Mouse (Mus musculus): ENCODE measurements around the gene Eif2b1. TPM values are rescaled to one million over a fixed set of nuclear protein-coding genes. Genes with fewer than 3 reads are reported as not detected.

Gene Eif2b1
- polyA plus RNA-seq (2015; fragmentation: Nextera tagmentation; extraction: Ambion mirVana) = 64.1 and 66.3 TPM in 2 replicates

DNA sequence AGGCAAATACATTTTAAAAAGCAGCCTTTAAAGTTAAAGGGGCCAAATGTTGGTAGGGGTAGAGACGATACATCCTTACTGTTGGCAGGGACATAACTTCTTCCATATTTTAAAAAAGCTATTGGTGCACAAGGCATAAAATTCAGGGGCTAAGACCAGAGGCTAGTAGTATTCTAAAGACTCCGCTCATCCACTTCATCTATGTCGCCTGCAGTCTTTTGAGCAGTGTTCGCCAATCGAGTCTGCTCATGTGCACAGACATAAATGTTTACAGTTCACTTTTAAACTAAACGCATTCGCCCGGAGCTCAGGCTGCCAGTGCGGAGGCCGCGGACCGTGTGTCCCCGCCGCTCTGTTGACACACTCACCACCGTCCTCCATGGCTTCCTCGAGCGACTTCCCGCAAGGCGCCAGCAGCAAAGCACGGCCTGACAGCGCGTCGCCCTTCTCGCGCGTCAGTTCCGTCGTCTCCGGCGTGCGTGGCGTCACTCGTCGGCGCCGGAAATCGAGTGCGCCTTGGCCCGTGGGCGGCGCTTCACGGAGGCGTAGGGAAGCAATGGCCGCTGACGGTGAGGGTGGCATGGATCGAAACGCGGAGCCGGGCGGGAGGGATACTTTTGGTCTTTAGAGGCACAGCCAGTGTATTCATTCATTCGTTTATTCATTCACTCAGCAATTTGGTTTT, at the start of gene Eif2b1, which contains the start of gene Gtf2h3:
TSS of gene Eif2b1 (minus strand) at position 499 of the 685 bp plus-strand sequence.
TSS of gene Gtf2h3 (plus strand) at position 508 of the 685 bp plus-strand sequence.
- Histone ChIP-seq H3K9ac (ENCODE audit: low read depth, low read length) (peak within 1 kb of the TSS; percentile 74), H3K4me1 (ENCODE audit: control insufficient read depth, insufficient read depth, low read depth, low read length) (peaks cover 18% of the 10 kb centered on the region)

DNA sequence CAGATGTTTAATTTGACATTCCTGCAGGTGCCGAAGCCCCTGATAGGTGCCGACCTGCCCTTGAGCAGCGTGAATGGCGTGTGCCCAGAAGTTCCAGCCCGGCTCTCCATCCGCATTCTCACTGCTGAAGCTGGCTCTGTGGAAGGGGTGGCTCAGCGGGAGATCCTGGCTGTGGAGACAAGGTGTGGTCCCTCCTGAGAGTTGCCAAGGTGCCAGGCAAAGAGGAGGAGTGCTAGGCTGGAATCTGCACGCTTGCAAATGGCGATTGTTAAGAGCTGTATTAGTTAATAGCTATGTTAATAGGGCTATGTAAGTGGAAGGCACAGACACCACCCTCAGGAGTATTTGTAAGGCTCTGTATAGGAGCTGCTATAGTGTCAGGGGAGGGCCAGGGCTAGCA, 45.4 kb upstream of the Eif2b1 start:
- no peak overlapping the region for H3K4me2 ChIP-seq (ENCODE audit: low read length)
- no peak overlapping the region for H3K4me3 ChIP-seq (ENCODE audit: low read length)
- H3K27me3 ChIP-seq (replicated peaks; ENCODE audit: control insufficient read depth, insufficient read depth, low read length) = no peaks in the 10 kb centered on the region
- H3K27ac ChIP-seq (ENCODE audit: low read depth, low read length) = no peak overlapping the region
- ATAC-seq = no peak
- WGBS = 90% methylated on average over 9 of the region's 9 CpGs
- no peaks in the 10 kb centered on the region for H3K9me3 ChIP-seq (ENCODE audit: control insufficient read depth, low read length)
- no peaks in the 10 kb centered on the region; the same call in 1 of the 2 replicates for H3K36me3 ChIP-seq (ENCODE audit: control insufficient read depth, insufficient read depth, low read length)
- no peak overlapping the region for H3K9ac ChIP-seq (ENCODE audit: low read depth, low read length)
- H3K4me1 ChIP-seq (ENCODE audit: control insufficient read depth, insufficient read depth, low read depth, low read length) = peaks cover 5% of the 10 kb centered on the region

More for the DNA sequence above, at the start of gene Eif2b1, which contains the start of gene Gtf2h3:
- peaks cover 19% of the 10 kb centered on the region for H3K36me3 ChIP-seq (ENCODE audit: control insufficient read depth, insufficient read depth, low read length)
- H3K27ac ChIP-seq (ENCODE audit: low read depth, low read length) = no peak within 1 kb of the TSS
- H3K9me3 ChIP-seq (ENCODE audit: control insufficient read depth, low read length) = no peaks in the 10 kb centered on the region
- WGBS = 1% methylated on average over 51 of the region's 51 CpGs
- H3K27me3 ChIP-seq (replicated peaks; ENCODE audit: control insufficient read depth, insufficient read depth, low read length) = no peaks in the 10 kb centered on the region
- H3K4me3 ChIP-seq (ENCODE audit: low read length) = peak within 1 kb of the TSS; percentile 72
- peak; percentile 94 for ATAC-seq
- H3K4me2 ChIP-seq (ENCODE audit: low read length) = peak within 1 kb of the TSS; percentile 85

DNA sequence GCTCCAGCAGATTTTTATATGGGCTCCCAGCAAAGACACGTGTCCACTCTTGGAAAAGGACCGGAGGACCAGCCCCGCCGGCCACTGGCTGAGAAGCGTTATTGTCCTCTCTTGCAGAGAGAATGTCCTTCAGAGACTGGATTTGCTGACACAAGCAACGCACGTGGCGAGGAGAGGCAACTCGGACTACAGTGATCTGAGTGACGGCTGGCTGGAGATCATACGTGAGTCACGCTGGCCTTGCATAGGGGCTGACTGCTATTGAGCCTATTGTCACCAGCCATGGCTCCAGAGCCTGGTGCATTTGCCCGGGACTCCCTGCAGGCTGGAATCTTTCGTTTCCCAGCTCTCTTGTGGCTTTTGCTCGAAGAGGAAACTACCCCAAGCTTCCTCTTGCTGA, 44.0 kb upstream of the Eif2b1 start:
- H3K4me3 ChIP-seq (ENCODE audit: low read length) = no peak overlapping the region
- peaks cover under 1% of the 10 kb centered on the region for H3K4me1 ChIP-seq (ENCODE audit: control insufficient read depth, insufficient read depth, low read depth, low read length)
- H3K36me3 ChIP-seq (ENCODE audit: control insufficient read depth, insufficient read depth, low read length) = no peaks in the 10 kb centered on the region; the same call in 1 of the 2 replicates
- no peaks in the 10 kb centered on the region for H3K9me3 ChIP-seq (ENCODE audit: control insufficient read depth, low read length)
- no peak overlapping the region for H3K9ac ChIP-seq (ENCODE audit: low read depth, low read length)
- WGBS = 92% methylated on average over 15 of the region's 15 CpGs
- no peaks in the 10 kb centered on the region for H3K27me3 ChIP-seq (replicated peaks; ENCODE audit: control insufficient read depth, insufficient read depth, low read length)
- ATAC-seq = no peak
- no peak overlapping the region for H3K27ac ChIP-seq (ENCODE audit: low read depth, low read length)
- H3K4me2 ChIP-seq (ENCODE audit: low read length) = no peak overlapping the region

DNA sequence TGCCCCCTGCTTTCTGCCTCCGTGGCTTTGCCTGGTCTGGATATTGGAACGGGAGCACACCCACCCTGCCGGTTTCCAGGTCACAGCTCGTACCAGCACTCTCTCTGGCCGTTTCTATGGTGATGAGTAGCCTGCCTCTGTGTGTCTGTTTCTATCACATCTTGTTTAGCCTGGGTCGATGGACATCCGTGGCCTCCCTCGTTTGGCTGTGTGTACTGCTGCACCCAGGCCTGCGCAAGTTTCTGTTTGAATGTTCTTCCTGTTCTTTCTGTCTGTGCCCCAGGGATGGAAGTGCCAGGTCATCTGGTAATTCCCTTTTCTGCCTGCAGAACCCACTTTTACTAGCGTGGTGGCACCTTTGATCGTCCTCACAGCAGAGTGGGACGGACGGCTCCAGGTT, 42.4 kb upstream of the Eif2b1 start:
- no peak overlapping the region for H3K27ac ChIP-seq (ENCODE audit: low read depth, low read length)
- no peak overlapping the region for H3K4me3 ChIP-seq (ENCODE audit: low read length)
- no peaks in the 10 kb centered on the region for H3K4me1 ChIP-seq (ENCODE audit: control insufficient read depth, insufficient read depth, low read depth, low read length)
- H3K36me3 ChIP-seq (ENCODE audit: control insufficient read depth, insufficient read depth, low read length) = no peaks in the 10 kb centered on the region; the same call in 1 of the 2 replicates
- WGBS = 67% methylated on average over 13 of the region's 13 CpGs
- H3K27me3 ChIP-seq (replicated peaks; ENCODE audit: control insufficient read depth, insufficient read depth, low read length) = no peaks in the 10 kb centered on the region
- H3K4me2 ChIP-seq (ENCODE audit: low read length) = no peak overlapping the region
- no peaks in the 10 kb centered on the region for H3K9me3 ChIP-seq (ENCODE audit: control insufficient read depth, low read length)
- ATAC-seq = no peak
- no peak overlapping the region for H3K9ac ChIP-seq (ENCODE audit: low read depth, low read length)

DNA sequence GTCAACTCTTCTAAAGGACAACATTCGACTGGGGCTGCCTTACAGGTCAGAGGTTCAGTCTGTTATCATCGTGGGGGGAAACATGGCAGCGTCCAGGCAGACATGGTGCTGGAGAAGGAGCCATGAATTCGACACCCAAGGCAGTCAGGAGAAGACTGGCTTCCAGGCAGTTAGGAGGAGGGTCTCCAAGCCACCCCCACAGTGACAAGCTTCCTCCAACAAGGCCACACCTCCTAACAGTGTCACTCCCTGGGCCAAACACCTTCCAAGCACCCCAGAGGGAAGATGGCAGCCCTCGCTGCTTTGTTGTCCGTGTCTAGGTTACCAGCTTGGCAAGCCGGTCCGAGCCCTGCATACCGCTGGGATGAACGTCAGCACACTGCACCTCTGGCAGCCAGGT, 39.8 kb upstream of the Eif2b1 start:
- Histone ChIP-seq H3K4me2 (ENCODE audit: low read length) (no peak overlapping the region), H3K36me3 (ENCODE audit: control insufficient read depth, insufficient read depth, low read length) (peaks cover 3% of the 10 kb centered on the region), H3K9ac (ENCODE audit: low read depth, low read length) (no peak overlapping the region), H3K27ac (ENCODE audit: low read depth, low read length) (no peak overlapping the region), H3K4me1 (ENCODE audit: control insufficient read depth, insufficient read depth, low read depth, low read length) (no peaks in the 10 kb centered on the region), H3K9me3 (ENCODE audit: control insufficient read depth, low read length) (no peaks in the 10 kb centered on the region), H3K27me3 (replicated peaks; ENCODE audit: control insufficient read depth, insufficient read depth, low read length) (no peaks in the 10 kb centered on the region), H3K4me3 (ENCODE audit: low read length) (no peak overlapping the region)
- ATAC-seq = no peak
- WGBS = 91% methylated on average over 10 of the region's 10 CpGs

DNA sequence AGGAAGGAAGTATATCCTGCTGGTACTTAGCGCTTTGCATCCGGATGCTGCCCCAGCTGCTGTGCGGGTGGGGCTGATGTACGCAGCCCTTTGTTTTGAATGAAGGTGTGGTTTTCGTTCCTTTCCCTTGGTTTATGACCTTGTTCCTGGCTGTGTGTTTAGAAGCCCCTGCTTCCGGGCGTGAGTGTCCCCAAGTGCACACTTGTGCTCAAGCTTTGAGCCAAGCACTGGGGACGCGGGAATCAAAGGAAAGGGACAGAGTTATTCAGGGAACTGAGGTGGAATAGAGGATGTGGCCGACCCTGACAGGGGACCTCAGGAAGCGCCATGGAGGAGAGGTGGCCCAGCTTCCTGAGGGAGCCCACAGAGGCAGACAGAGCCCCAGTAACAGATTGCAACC, 35.8 kb upstream of the Eif2b1 start:
- H3K9me3 ChIP-seq (ENCODE audit: control insufficient read depth, low read length) = no peaks in the 10 kb centered on the region
- no peaks in the 10 kb centered on the region for H3K4me1 ChIP-seq (ENCODE audit: control insufficient read depth, insufficient read depth, low read depth, low read length)
- no peak overlapping the region for H3K4me3 ChIP-seq (ENCODE audit: low read length)
- H3K9ac ChIP-seq (ENCODE audit: low read depth, low read length) = no peak overlapping the region
- WGBS = 89% methylated on average over 11 of the region's 11 CpGs
- H3K36me3 ChIP-seq (ENCODE audit: control insufficient read depth, insufficient read depth, low read length) = peaks cover 13% of the 10 kb centered on the region
- no peak overlapping the region for H3K4me2 ChIP-seq (ENCODE audit: low read length)
- H3K27me3 ChIP-seq (replicated peaks; ENCODE audit: control insufficient read depth, insufficient read depth, low read length) = no peaks in the 10 kb centered on the region
- no peak overlapping the region for H3K27ac ChIP-seq (ENCODE audit: low read depth, low read length)
- ATAC-seq = no peak

DNA sequence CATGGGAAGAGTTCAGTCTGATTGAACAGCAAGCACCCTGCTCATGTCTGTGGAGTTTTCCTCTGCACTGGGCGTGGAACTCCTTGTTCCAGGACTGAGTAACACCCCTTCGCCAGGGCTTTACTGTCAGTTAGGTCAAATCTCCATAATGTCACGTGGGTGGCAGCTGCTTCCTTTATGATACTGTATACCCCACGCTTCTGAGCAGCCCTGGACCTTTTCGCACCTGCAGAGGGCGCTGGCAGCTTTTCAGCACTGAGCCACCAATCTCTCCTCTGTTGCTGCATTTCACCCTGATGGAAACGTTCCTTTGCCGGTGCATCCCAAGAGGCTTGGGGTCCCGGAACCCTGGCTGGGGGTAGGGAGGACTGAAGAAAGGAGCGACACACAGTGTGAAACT, 32.0 kb upstream of the Eif2b1 start:
- H3K27ac ChIP-seq (ENCODE audit: low read depth, low read length) = no peak overlapping the region
- H3K9ac ChIP-seq (ENCODE audit: low read depth, low read length) = no peak overlapping the region
- H3K4me2 ChIP-seq (ENCODE audit: low read length) = no peak overlapping the region
- 77% methylated on average over 10 of the region's 10 CpGs for WGBS
- no peaks in the 10 kb centered on the region for H3K4me1 ChIP-seq (ENCODE audit: control insufficient read depth, insufficient read depth, low read depth, low read length)
- H3K9me3 ChIP-seq (ENCODE audit: control insufficient read depth, low read length) = no peaks in the 10 kb centered on the region
- no peak for ATAC-seq
- H3K4me3 ChIP-seq (ENCODE audit: low read length) = no peak overlapping the region
- peaks cover 21% of the 10 kb centered on the region for H3K36me3 ChIP-seq (ENCODE audit: control insufficient read depth, insufficient read depth, low read length)
- H3K27me3 ChIP-seq (replicated peaks; ENCODE audit: control insufficient read depth, insufficient read depth, low read length) = no peaks in the 10 kb centered on the region

DNA sequence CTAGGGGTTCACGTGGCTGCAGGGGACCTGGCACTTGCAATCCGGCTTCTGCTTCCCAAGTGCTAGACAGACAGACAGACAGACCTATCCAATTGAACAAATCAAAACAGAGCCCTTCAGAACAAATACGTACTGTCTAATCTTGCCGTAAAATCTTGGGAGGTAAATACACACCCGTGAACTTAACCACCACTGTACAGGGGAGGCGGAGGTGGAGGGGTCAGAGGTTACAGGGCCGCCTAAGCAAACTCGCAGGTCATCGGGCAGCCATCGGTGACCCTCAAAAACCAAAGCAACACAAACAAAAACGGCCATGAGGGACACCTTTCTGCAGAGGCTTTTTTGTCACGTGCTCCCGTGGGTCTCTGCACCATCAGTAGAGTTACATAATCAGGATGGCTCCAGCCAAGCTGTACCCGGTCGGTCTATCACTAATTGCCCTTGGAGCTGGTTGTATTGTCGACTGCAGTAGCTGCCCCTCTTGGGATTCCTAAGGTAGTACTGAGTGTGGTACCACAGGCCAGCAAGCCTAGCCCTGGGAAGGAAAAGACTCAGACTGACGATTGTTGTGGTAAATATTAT, 26.2 kb upstream of the Eif2b1 start:
- Histone ChIP-seq H3K4me3 (ENCODE audit: low read length) (no peak overlapping the region), H3K27me3 (replicated peaks; ENCODE audit: control insufficient read depth, insufficient read depth, low read length) (no peaks in the 10 kb centered on the region), H3K9ac (ENCODE audit: low read depth, low read length) (no peak overlapping the region), H3K4me2 (ENCODE audit: low read length) (no peak overlapping the region), H3K4me1 (ENCODE audit: control insufficient read depth, insufficient read depth, low read depth, low read length) (no peaks in the 10 kb centered on the region), H3K36me3 (ENCODE audit: control insufficient read depth, insufficient read depth, low read length) (peaks cover 8% of the 10 kb centered on the region; the same call in 1 of the 2 replicates), H3K9me3 (ENCODE audit: control insufficient read depth, low read length) (no peaks in the 10 kb centered on the region), H3K27ac (ENCODE audit: low read depth, low read length) (no peak overlapping the region)
- 87% methylated on average over 17 of the region's 17 CpGs for WGBS
- no peak for ATAC-seq

DNA sequence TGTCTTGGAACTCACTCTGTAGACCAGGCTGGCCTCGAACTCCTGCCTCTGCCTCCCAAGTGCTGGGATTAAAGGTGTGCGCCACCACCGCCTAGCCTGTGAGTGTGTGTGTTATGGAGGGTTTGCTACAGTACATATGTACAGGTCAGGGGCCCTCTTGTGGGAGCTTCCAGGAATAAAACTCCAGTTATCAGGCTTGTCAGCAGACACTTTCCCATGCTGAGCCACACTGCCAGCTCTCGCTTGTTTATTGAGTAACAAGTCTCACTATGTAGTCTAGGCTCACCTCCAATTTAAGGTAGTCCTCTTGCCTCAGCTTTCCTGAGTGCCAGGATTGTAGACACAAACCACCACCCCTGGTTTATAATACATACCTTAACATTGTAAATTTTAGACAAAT, 25.4 kb upstream of the Eif2b1 start:
- no peak overlapping the region for H3K9ac ChIP-seq (ENCODE audit: low read depth, low read length)
- WGBS = 91% methylated on average over 4 of the region's 4 CpGs
- H3K27me3 ChIP-seq (replicated peaks; ENCODE audit: control insufficient read depth, insufficient read depth, low read length) = no peaks in the 10 kb centered on the region
- H3K4me3 ChIP-seq (ENCODE audit: low read length) = no peak overlapping the region
- H3K36me3 ChIP-seq (ENCODE audit: control insufficient read depth, insufficient read depth, low read length) = peaks cover 8% of the 10 kb centered on the region; the same call in 1 of the 2 replicates
- H3K4me1 ChIP-seq (ENCODE audit: control insufficient read depth, insufficient read depth, low read depth, low read length) = peaks cover 2% of the 10 kb centered on the region
- no peaks in the 10 kb centered on the region for H3K9me3 ChIP-seq (ENCODE audit: control insufficient read depth, low read length)
- H3K27ac ChIP-seq (ENCODE audit: low read depth, low read length) = no peak overlapping the region
- ATAC-seq = no peak
- no peak overlapping the region for H3K4me2 ChIP-seq (ENCODE audit: low read length)
